Mouse (Mus musculus) layer of hippocampus, postnatal 14 days (tissue): ENCODE measurements around the gene Miip. TPM values are rescaled to one million over a fixed set of nuclear protein-coding genes. Genes with fewer than 3 reads are reported as not detected.
"Not testable (repeated sequence)": the region's sequence is repeated elsewhere in the genome, so short reads cannot be mapped to it uniquely, and the experiment has no call there.

Experiments used
- DNase-seq, 2 experiments: peaks; one replicate each; pipeline ENCODE4 v3.0.0; 2021 to 2022; ENCODE audit warnings: low spot score in 2 of 2, mixed read lengths in 1 of 2
- total RNA-seq, 2 experiments: library from RNA; stranded (reverse); gene quantifications; 2 replicates each; pipeline ENCODE4 v1.2.3; 2021

Miip gene
- total RNA-seq, 2 experiments from 2014 or later: 20.6 to 21.5 TPM

DNA sequence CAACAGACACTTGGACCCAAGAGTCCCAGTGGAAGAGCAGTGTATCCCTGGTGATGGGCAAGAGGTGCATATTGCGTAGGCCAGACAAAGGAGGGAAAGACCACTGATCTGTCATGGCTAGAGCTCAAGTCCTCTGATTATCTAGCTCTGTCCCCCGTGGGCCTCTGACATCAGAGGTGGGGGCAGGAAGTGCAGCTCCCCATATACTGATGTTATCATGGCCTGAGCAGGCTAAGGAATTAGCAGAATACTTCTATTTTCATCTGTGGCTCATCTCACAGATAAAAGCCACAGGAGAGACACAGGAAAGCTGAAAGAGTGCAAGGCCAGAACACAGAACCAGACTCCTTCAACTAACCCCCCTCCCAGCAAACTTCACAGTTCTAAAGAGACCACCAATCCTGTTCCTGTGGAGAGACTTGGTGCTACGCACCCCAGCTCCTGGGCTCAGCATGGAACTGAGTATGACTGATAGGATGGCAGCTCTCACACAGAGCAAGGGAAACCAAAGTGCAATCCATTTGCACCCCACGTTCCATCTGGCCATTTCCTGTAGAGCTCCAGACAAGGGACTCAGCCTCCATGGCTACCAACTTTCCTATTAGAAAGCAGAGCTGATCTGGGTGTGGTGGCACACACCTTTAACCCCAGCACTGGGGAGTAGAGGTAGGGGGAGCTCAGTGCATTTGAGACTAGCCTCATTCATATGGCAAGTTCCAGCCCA, 7.4 kb upstream of the Miip start:
- DNase-seq: no peak

- no peak for DNase-seq
Measured at GRCm38 (mm10) chr4:147869238-147869637, 622 bp upstream of the Miip start.

DNA sequence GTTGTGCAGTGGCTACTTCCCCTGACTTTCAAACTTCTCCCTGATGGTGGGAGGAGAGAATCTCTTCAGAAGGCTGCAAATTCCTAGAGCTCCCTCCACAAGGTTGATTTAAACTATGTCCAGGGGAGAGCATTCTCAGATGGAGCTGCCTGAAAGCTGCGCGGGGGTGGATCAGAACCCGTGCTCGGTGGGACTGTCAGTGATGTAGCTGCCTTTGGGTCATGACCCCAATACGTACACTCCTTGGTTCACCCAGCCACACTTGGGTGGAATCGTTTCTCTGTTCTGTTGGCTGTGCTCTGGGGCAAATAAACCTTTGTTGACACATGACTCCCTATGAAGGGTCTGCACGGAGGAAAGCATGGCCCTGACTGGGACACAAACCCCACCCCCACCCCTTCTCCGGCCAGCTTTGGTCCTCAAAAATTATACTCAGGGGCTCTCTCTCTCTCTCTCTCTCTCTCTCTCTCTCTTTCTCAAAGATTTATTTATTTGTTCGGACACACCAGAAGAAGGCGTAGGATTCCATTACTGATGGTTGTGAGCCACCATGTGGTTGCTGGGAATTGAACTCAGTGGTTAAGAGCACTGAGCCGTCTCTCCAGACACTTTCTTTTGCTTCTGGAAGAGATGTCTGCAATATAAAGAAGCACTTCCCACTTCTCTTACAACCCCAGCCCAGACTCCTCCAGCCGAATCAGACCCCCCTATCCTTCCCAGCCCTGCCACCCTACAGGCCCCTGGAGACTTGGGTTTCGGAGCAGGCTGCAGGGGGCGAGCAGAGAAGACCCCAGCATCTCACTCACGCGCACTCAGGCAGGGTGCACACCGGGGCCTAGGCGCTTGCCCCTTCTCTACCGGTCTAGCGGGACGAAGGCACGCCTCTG, 810 bp downstream of the Miip start:
- no peak for DNase-seq

DNA sequence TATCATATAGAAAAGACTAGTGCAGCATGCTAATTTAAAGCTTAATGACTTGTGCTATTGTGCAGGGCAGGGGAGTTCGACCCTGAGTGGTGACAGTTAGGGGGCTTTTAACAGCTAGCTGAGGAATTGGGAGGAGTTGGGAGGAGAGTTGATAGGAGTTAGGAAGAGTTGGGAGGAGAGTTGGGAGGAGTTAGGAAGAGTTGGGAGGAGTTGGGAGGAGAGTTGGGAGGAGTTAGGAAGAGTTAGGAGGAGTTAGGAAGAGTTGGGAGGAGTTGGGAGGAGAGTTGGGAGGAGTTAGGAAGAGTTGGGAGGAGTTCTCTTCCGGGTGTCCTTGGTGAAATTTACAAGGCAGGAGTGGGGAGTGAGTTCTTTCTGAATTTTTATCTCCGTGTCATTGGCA, 1.8 kb downstream of the Miip start:
- not testable (repeated sequence) for DNase-seq

GRCm38 (mm10) chr4:147866056-147866455, 2.6 kb downstream of the Miip start:
- DNase-seq: no peak

DNA sequence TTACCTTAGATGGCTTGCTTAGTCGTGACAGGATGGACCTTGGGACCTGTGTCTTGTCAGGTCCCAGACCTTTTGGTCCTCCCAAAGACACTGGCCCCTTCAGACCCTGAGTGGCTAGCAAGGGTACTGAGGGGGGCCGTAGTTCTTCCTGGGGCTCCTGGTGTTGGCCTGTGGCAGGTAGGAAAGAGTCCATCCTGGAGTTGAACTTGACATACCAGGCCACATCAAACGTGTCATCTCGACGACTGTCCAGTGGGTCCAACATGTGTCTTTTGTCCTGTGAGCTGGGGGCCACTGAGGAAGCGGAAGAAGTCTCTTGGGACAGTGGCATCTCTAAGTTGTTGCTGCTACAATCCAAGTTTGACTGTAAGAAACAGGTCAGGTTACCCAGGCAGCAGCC, 3.0 kb downstream of the Miip start:
- no peak for DNase-seq

- no peak for DNase-seq
Measured at GRCm38 (mm10) chr4:147862051-147862450, 6.6 kb downstream of the Miip start.

GRCm38 (mm10) chr4:147850776-147851175, 17.8 kb downstream of the Miip start:
- DNase-seq: no peak

GRCm38 (mm10) chr4:147848584-147848991, 20.0 kb downstream of the Miip start:
- no peak for DNase-seq

GRCm38 (mm10) chr4:147847614-147848583, 20.7 kb downstream of the Miip start, which contains the start of gene Zfp933:
Gene Zfp933 (minus strand): TSS chr4:147848366.
- DNase-seq: peak; percentile 65 to 93

- DNase-seq: no peak
Measured at GRCm38 (mm10) chr4:147842871-147843270, 25.7 kb downstream of the Miip start.

DNA sequence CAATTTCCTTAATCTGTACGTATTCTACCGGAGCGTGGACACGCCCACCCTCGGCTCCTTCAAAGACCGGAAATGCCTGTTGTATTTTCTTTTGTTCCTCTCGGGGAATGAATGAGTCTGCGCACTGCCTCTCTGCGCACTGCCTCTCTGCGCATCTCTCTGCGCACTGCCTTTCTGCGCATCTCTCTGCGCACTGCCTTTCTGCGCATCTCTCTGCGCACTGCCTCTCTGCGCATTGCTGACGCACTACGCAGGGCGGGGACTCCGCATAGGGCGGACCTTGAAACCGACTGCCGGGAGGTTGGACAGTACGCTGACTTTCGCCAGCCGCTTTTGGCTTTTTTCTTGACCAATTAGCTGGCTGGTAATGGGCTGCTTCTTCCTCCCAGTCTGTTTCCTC, 29.3 kb downstream of the Miip start:
- DNase-seq: peak in 1 of 2 experiments; percentile 35

DNA sequence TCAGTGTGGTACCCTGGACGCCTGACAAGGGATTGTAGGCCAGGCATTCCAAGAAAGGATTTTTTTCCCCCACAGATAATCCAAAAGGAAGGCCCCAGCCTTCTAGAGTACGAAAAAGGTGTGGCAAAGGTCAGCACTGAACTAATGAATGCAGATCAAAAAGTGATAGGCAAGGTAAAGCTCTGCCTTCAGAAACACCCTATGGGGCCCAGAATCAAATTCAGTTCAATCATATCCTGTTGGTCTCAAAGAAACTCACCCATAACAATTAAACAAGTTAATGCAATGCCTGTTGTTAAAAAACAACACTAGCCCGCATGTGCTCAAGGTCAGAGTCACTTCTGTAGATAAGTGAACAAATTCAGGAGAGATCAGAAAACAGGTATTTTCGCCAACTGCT, 44.2 kb downstream of the Miip start:
- no peak for DNase-seq

GRCm38 (mm10) chr4:147821414-147821813, 47.2 kb downstream of the Miip start:
- DNase-seq: not testable (repeated sequence)

DNA sequence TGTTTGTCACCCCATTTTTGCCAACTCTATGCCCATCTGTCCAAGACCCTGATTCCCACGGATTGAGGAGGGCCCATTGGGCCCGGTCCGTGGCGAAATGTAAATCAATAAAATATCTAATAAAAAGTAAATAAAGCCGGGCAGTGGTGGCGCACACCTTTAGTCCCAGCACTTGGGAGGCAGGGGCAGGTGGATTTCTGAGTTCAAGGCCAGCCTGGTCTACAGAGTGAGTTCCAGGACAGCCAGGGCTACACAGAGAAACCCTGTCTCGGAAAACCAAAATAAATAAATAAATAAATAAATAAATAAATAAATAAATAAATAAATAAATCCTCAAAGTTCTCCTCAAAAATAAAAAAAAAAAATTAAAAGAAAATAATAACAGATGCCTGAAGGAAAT, 49.0 kb downstream of the Miip start:
- not testable (repeated sequence) for DNase-seq

GRCm38 (mm10) chr4:147814592-147815167, 53.9 kb downstream of the Miip start:
- no peak for DNase-seq

DNA sequence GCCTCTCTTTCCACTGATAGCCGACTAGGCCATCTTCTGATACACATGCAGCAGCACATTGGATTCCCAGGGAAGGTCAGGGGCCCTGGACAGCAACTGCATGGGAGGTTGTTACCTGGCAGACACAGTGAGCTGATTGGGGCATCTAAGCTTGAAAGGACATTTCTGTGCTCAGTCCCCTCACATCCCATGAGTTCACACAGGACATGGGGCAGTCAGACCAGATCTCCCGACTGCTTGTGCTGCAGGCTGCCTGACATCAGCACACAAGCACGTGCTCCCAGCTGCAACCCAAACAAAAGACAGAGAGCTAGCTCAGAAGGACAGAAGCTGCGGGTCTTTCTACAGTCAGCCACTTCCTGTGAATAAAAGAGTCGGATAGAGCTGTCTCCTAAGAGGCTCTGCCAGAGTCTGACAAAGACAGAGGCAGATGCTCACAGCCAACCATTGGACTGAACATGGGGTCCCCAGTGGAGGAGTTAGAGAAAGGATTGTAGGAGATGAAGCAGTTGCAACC, 55.3 kb downstream of the Miip start:
- no peak for DNase-seq
